Mouse (Mus musculus): Measurements from ENCODE around the gene Lingo2.

DNA sequence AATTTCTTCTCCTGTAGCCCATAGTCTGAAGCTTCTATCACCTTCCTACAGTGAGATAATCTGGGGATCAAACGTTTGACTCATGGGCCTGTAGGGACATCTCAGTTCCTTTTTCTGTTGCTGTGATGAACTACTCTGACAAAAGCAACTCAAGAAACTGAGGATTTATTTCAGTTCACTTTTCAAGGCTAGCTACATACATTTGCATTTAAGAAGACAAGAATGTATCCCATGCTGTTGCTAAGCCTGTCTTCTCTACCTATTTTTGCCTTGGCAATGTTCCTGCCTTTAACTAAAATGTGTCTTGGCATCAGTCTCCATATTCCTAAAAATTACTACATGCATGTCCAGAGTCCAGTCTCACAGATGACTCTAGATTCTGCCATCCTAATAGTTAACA is 781.4 kb downstream of the Lingo2 start:
- TF ChIP-seq CTCF (IDR thresholded peaks at IDR 0.05; ENCODE audit: borderline replicate concordance, extremely low read depth, insufficient read depth, insufficient read length) (no peak), POLR2A (IDR thresholded peaks at IDR 0.05; ENCODE audit: borderline replicate concordance, extremely low read depth, insufficient read depth, insufficient read length, poor library complexity, severe bottlenecking) (no peak)
